Mouse (Mus musculus) neural tube, embryonic 11.5 days (tissue): ENCODE results near the gene Tnfsf13b. TPM values are rescaled to one million over a fixed set of nuclear protein-coding genes. Genes with fewer than 3 reads are reported as not detected.

Experiments used
- ATAC-seq: fragments of 200-750 bp; cut with Nextera tagmentation; 2 replicates; pipeline ENCODE4 v1.8.0; 2017; ENCODE audit warnings: moderate number of reproducible peaks, mild to moderate bottlenecking, moderate TSS enrichment, moderate library complexity; ENCODE audit not compliant: insufficient read depth, low FRiP score, low TSS enrichment
- DNase-seq: peaks from one replicate; pipeline ENCODE4 v3.0.0-alpha.2; 2015; ENCODE audit warnings: low spot score
- H3K27ac ChIP-seq: fragments of 300-500 bp; sonication (generic); 2 replicates; pipeline ENCODE4 v1.5.1; 2014; ENCODE audit warnings: low read depth, mild to moderate bottlenecking, low read length
- H3K27me3 ChIP-seq: fragments of 300-500 bp; sonication (generic); 2 replicates; pipeline ENCODE4 v1.6.1; 2014; ENCODE audit warnings: mild to moderate bottlenecking, low read length, mixed read lengths; ENCODE audit not compliant: control insufficient read depth, insufficient read depth
- H3K36me3 ChIP-seq: fragments of 300-500 bp; sonication (generic); 2 replicates; pipeline ENCODE4 v1.6.1; 2014; ENCODE audit warnings: mild to moderate bottlenecking, low read length, moderate library complexity, mixed read lengths; ENCODE audit not compliant: control insufficient read depth, insufficient read depth
- H3K4me1 ChIP-seq: fragments of 300-500 bp; sonication (generic); 2 replicates; pipeline ENCODE4 v1.6.1; 2014; ENCODE audit warnings: low read length, mixed read lengths; ENCODE audit not compliant: control insufficient read depth, insufficient read depth
- H3K4me2 ChIP-seq: fragments of 300-500 bp; sonication (generic); 2 replicates; pipeline ENCODE4 v1.6.1; 2014; ENCODE audit warnings: low read depth, mild to moderate bottlenecking, moderate library complexity
- H3K4me3 ChIP-seq: fragments of 300-500 bp; sonication (generic); 2 replicates; pipeline ENCODE4 v1.5.1; 2014; ENCODE audit warnings: low read depth, low read length
- H3K9ac ChIP-seq: fragments of 300-500 bp; sonication (generic); 2 replicates; pipeline ENCODE4 v1.6.1; 2014; ENCODE audit warnings: mild to moderate bottlenecking, low read length
- H3K9me3 ChIP-seq: fragments of 300-500 bp; sonication (generic); 2 replicates; pipeline ENCODE4 v1.6.1; 2016; ENCODE audit warnings: low read length; ENCODE audit not compliant: control insufficient read depth
- WGBS: fragments of 180-500 bp; shearing (Covaris S2); extraction: QIAGEN DNeasy Blood & Tissue Kit; methylation state at CpG from one replicate; pipeline ENCODE4 v1.1.7; 2014; 5-methylcytosine and 5-hydroxymethylcytosine counted together
- polyA plus RNA-seq: library from polyadenylated mRNA; unstranded; fragments of >200 nt; fragmentation: Nextera tagmentation; extraction: Ambion mirVana; gene quantifications from 2 replicates; pipeline ENCODE4 v1.2.1, GENCODE M21; 2014

The Tnfsf13b gene
- polyA plus RNA-seq = 1.1 and 1.2 TPM in 2 replicates

DNA sequence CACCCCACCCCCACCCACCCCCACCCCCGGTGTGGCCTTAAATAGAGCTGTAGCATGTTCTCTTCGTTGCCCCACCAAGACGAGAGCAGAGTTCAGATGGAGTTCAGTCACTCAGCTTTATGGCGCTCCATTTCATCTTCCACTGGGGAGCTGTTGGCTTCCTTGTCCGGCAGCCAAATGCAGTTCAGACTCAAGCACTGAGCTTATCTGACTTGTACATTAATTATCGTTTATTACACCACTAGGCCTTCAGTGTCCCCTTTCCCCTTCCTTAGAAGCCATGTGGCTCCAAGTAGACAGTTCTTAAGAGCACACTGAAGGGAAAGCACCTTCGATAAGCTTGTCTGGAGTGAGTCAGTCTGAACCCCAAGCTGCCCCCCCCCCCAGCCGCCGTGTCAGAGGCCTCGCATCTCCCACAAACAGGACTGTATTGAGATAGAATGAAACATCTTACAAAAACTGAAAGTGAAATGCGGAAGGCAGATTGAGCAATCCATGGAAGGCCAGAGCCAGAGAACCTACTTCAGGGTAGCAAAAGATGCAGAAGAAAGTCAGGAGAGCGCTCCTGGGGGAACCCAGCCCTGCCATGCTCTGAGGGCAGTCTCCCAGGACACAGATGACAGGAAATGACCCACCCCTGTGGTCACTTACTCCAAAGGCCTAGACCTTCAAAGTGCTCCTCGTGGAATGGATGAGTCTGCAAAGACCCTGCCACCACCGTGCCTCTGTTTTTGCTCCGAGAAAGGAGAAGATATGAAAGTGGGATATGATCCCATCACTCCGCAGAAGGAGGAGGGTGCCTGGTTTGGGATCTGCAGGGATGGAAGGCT is at the start of gene Tnfsf13b:
Tnfsf13b (plus strand) TSS at position 312 of the 830 bp plus-strand sequence.
- H3K27me3 ChIP-seq = no peaks in the 10 kb centered on the region
- 75% methylated on average over 16 of the region's 16 CpGs for WGBS
- 0 out of 2 replicates have a peak, but pooled peaks have one; percentile 41 for ATAC-seq
- H3K27ac ChIP-seq = no peak within 1 kb of the TSS
- peaks cover 4% of the 10 kb centered on the region; the same call in 1 of the 2 replicates for H3K4me1 ChIP-seq
- peak within 1 kb of the TSS; percentile 45 for H3K4me2 ChIP-seq
- H3K36me3 ChIP-seq = no peaks in the 10 kb centered on the region
- H3K4me3 ChIP-seq = peak within 1 kb of the TSS; percentile 30
- no peak for DNase-seq
- peak within 1 kb of the TSS; percentile 3; the same call in 1 of the 2 replicates for H3K9ac ChIP-seq
- no peaks in the 10 kb centered on the region for H3K9me3 ChIP-seq

- no peak overlapping the region for H3K4me3 ChIP-seq
- no peak for ATAC-seq
- H3K4me2 ChIP-seq = no peak overlapping the region
- no peak overlapping the region for H3K9ac ChIP-seq
- H3K36me3 ChIP-seq = no peaks in the 10 kb centered on the region
- 56% methylated on average over 4 of the region's 4 CpGs for WGBS
- no peaks in the 10 kb centered on the region for H3K27me3 ChIP-seq
- no peaks in the 10 kb centered on the region for H3K9me3 ChIP-seq
- H3K27ac ChIP-seq = no peak overlapping the region
- H3K4me1 ChIP-seq = no peaks in the 10 kb centered on the region
- no peak for DNase-seq
Measured at GRCm38 (mm10) chr8:9958338-9958737, 47.9 kb upstream of the Tnfsf13b start.

DNA sequence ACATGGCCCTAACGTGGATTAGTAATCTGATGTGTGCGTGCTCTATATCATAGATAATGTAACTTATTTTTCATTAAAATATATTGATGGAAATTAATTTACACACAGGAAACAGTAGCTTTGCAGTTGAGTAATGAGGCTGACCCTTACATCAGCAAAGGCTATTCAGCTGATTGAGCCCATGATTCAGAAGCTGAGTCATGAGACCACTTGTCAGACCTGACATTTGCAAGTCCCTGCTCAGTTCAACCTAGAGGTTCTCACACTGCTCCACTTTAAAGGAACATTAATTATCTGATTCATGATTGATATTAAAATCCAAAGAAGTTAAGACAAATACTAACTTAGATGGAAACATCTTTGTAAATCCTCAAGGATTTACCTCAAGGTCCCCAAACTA is 46.3 kb upstream of the Tnfsf13b start:
- Histone ChIP-seq H3K4me2 (no peak overlapping the region), H3K27me3 (no peaks in the 10 kb centered on the region), H3K4me1 (no peaks in the 10 kb centered on the region), H3K27ac (no peak overlapping the region), H3K9me3 (no peaks in the 10 kb centered on the region), H3K4me3 (no peak overlapping the region), H3K36me3 (no peaks in the 10 kb centered on the region), H3K9ac (no peak overlapping the region)
- 84% methylated on average over 2 of the region's 2 CpGs for WGBS
- ATAC-seq = no peak
- DNase-seq = no peak

- H3K27ac ChIP-seq = no peak overlapping the region
- H3K4me2 ChIP-seq = no peak overlapping the region
- H3K4me1 ChIP-seq = peaks cover 8% of the 10 kb centered on the region; the same call in 1 of the 2 replicates
- no peak overlapping the region for H3K4me3 ChIP-seq
- no peak overlapping the region for H3K9ac ChIP-seq
- 95% methylated on average over 9 of the region's 9 CpGs for WGBS
- no peaks in the 10 kb centered on the region for H3K27me3 ChIP-seq
- ATAC-seq (no peak), DNase-seq (no peak)
- H3K36me3 ChIP-seq = peaks cover 8% of the 10 kb centered on the region
- H3K9me3 ChIP-seq = no peaks in the 10 kb centered on the region
Measured at GRCm38 (mm10) chr8:9971866-9972265, 34.4 kb upstream of the Tnfsf13b start.

GRCm38 (mm10) chr8:9975276-9975675 is 31.0 kb upstream of the Tnfsf13b start:
- Histone ChIP-seq H3K9ac (no peak overlapping the region; the same call in 1 of the 2 replicates), H3K36me3 (peaks cover 8% of the 10 kb centered on the region), H3K4me2 (peak overlapping the region; percentile 48), H3K9me3 (no peaks in the 10 kb centered on the region), H3K27me3 (no peaks in the 10 kb centered on the region), H3K4me1 (peaks cover 20% of the 10 kb centered on the region), H3K4me3 (peak overlapping the region; percentile 53), H3K27ac (no peak overlapping the region)
- ATAC-seq = no peak
- 53% methylated on average over 5 of the region's 5 CpGs for WGBS
- no peak for DNase-seq

- DNase-seq (peak; percentile 99), ATAC-seq (peak; percentile 93)
- Histone ChIP-seq H3K4me1 (peaks cover 20% of the 10 kb centered on the region), H3K9ac (peak overlapping the region; percentile 68), H3K27ac (no peak overlapping the region), H3K4me2 (peak overlapping the region; percentile 48), H3K4me3 (peak overlapping the region; percentile 53), H3K9me3 (no peaks in the 10 kb centered on the region), H3K27me3 (no peaks in the 10 kb centered on the region), H3K36me3 (peaks cover 8% of the 10 kb centered on the region)
- under 1% methylated on average over 47 of the region's 47 CpGs for WGBS
Measured at GRCm38 (mm10) chr8:9975898-9976611, 30.2 kb upstream of the Tnfsf13b start.

DNA sequence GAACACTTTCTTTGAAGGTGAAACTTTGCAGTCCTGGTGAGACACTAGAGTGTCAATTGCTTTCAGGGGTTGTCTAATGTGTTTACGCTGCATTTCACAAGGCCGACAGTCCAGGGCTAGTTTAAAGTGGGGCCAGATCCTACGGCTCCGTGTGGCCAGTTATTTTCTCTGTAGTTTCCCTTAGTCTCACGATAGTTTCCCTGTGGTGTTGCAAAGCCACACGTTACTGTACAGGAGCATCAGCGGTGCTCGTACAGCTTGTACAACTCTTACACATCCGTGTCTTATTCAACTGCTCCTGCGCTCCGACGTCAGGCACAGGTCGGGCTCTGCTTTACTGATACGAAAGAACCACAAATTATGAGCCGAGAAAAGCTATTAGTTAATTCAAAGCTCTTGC is 29.3 kb upstream of the Tnfsf13b start:
- H3K36me3 ChIP-seq = peaks cover 7% of the 10 kb centered on the region
- no peaks in the 10 kb centered on the region for H3K27me3 ChIP-seq
- no peak for ATAC-seq
- H3K9ac ChIP-seq = peak overlapping the region; percentile 91
- H3K9me3 ChIP-seq = no peaks in the 10 kb centered on the region
- H3K4me2 ChIP-seq = peak overlapping the region; percentile 78
- DNase-seq = no peak
- H3K27ac ChIP-seq = no peak overlapping the region
- peak overlapping the region; percentile 91 for H3K4me3 ChIP-seq
- H3K4me1 ChIP-seq = peaks cover 20% of the 10 kb centered on the region
- WGBS = 38% methylated on average over 15 of the region's 15 CpGs

- 0% methylated on average over 66 of the region's 68 CpGs for WGBS
- peak; percentile 53 for ATAC-seq
- H3K4me1 ChIP-seq = peaks cover 20% of the 10 kb centered on the region
Measured at GRCm38 (mm10) chr8:9977573-9978314, 28.5 kb upstream of the Tnfsf13b start, which contains the start of the genes Lig4 and Abhd13. Lig4 (minus strand) TSS chr8:9977686. Abhd13 (plus strand) TSS chr8:9977707.

More at GRCm38 (mm10) chr8:9977573-9978314, 28.5 kb upstream of the Tnfsf13b start, which contains the start of the genes Lig4 and Abhd13:
- peak; percentile 96 for DNase-seq
- peak within 1 kb of the TSS; percentile 91 for H3K9ac ChIP-seq
- H3K4me3 ChIP-seq = peak within 1 kb of the TSS; percentile 91
- H3K36me3 ChIP-seq = peaks cover 5% of the 10 kb centered on the region
- H3K4me2 ChIP-seq = peak within 1 kb of the TSS; percentile 78
- no peaks in the 10 kb centered on the region for H3K27me3 ChIP-seq
- H3K27ac ChIP-seq = peak within 1 kb of the TSS; percentile 70
- H3K9me3 ChIP-seq = no peaks in the 10 kb centered on the region
